Mouse (Mus musculus) neutrophil, adult 5-6 weeks (primary cell): ENCODE measurements at regions not wholly inside any gene's neighbourhood (a gene's known extent, or its start where the extent isn't known, plus 50 kb on each side); places are given as distances from the start of the nearest gene placed in this dataset.

Experiments
- ATAC-seq: fragments of 151-379, 151-347 bp; 2 replicates; pipeline ENCODE4 v1.8.0; 2017; ENCODE audit warnings: mild to moderate bottlenecking, moderate TSS enrichment; ENCODE audit not compliant: insufficient number of reproducible peaks, poor library complexity, low FRiP score, severe bottlenecking; ENCODE audit errors: extremely low read depth

DNA sequence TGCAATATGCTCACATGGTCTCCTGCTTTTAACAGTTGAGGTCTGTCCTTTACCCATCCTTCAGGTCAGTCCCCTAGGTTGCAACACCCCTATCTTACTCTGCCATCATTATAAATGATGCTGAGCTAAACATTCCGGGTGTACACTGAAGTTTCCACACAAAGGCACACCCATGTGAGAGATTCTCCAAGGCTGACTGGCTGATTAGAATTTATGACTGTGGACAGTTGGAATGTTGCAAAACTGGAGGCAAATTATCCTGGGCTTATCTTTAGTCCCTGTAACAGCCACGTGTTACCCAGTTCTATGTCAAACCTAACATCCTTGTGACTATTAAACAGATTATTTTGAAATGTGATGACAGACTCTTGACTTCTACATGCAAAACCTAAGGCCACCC is 149.8 kb upstream of the Jmjd1c start:
- no peak for ATAC-seq

DNA sequence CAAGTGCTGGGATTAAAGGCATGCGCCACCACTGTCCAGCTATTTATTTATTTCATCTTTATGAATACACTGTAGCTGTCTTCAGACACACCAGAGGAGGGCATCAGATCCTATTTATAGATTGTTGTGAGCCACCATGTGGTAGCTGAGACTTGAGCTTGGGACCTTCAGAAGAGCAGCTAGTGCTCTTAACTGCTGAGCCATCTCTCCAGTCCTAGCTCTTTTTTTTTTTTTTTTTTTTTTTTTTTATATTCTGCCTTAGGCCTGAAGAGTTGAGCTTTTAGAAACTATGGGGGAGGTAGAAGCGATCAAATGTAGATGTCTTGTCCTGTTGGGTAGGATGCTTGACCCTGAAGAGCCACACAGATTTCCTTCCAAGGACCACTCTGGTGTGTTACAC is 147.6 kb upstream of the Jmjd1c start:
- ATAC-seq, result no peak

DNA sequence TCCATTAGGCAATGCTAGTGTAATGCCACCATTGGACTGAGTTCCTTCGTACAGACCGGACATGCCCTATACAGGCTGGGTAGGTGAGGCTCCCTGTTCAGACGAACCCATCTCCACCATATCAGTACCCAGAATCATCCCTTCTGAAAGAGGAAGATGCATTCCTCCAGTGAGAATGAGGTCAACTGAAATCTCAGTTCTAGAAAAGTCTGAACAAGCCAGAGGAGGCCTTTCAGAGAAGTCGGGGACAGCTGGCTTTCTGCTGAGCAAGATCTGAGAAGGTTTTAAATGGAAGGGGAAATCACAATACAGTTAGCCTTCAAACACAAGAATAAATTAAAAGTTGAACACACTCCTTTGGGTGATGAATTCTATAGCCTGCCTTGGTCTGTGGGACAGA is 145.5 kb upstream of the Jmjd1c start:
- ATAC-seq, result no peak

DNA sequence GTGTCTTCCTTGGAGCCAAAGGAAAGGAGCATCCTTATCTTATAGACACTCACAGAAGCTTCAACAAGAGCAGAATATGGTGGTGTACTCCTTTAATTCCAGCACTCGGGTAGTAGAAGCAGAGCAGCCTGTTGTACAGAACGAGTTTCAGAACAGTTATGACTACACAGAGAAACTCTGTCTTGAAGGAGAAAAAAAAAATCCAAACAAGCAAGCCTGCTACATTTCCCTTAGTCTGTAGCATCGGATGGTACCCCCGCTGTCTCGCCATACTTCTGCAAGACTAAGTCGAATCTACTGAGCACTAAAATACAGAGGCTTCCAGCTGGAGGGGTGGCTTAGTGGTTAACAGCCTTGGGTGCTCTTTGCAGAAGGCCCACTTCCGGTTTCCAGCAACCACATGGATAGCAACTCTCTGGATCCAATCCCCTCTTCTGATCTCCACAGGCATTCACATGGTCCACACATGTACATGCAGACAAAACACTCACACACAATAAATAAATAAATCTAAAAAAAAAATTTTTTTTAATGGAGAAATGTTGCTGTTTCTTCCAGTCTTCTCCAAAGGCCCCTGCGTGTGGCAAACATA is 144.6 kb upstream of the Jmjd1c start:
- no peak for ATAC-seq

DNA sequence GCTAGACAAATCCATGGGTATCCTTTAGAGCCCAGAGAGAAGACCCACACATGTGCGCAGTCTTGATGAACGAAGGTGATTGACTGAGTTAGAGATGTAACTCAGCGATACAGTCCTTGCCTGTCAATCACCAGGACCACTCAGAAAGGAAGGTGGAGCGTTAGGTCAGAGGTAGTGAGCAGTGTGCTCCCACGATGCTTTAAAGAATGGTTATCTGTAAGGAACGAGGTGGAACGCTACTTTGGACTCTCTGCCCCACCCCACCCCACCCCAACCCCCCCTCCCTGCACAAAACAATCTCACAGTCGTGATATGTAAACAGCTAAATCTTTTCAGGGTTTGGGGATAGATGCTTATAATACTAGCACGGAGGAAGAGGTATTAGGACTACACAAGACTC is 144.0 kb upstream of the Jmjd1c start:
- ATAC-seq, result no peak

DNA sequence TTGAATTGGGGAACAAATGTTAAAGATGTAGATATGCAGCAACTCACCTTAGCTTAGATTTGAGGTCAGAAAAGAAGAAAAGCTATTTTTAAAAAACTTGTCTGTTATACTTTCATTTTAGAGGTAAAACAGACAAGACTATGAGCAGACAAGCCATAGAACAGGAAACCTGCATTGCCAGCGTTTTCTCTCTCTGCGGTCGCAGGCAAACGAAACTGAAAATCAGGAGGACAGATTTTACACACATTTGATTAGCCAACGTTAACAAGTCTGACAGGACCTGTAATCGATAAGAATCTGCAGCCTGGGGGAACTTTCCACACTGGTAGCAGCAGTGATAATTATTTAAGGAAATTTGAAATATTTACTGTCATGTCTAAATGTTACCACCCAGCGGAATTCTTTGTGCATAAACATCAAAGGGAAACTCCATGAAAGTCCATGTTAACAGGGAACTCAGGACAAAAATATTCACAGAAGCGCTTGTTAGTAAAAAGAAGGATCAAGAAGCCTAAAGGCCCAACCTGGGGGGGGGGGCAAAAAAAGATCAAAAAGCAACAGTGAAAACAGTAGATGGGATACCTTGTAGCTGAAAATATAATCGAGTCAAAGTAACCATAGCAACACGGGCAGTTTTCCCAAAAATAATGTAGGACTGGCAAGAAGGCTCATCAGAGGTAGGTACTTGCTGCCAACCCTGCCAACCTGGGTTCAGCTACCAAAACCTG is 142.5 kb upstream of the Jmjd1c start:
- ATAC-seq, result peak; percentile 57

DNA sequence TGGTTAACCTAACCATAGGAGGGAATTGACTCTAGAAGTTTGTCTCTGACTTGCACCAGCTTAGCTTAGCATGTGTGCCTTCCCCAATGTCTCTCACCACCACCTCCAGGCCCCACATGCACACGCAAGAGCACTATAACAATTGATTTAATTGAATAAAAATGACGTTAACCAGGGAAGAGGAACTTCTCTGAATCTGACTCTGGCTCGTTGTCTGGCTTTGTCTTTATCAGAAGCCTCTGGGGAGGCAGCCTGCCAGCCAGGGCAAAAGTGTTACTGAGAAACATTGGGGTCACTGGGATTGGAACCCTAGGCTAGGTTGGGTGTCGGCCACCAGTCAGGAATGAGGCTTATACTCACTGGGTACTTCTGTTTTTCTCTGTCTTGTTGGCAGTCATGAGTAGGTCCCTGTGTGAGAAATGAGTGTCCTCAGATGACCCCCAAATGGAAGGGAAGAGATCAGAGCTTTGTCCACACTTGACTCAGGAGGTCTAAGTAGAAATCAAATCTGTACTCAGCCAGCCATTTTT is 141.9 kb upstream of the Jmjd1c start:
- no peak for ATAC-seq

DNA sequence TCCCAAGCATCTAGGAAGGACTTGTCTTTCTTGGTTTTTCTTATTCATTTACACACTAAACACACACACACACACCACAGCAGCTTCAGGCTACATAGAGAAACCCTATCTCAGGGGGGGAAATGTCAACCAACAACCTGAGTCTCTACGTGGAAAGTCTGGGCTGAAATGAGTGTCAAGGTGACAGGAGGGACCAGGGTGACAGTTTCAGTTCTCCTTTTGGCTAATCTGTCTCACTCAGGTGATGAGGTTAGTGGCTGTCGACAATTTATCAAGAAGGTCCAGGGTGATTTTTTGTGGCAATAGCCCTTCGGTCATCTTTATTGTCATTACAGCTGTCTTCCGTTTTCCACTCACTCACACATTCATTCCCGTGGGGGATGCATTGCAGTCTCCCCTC is 140.5 kb upstream of the Jmjd1c start:
- peak; percentile 82 for ATAC-seq

DNA sequence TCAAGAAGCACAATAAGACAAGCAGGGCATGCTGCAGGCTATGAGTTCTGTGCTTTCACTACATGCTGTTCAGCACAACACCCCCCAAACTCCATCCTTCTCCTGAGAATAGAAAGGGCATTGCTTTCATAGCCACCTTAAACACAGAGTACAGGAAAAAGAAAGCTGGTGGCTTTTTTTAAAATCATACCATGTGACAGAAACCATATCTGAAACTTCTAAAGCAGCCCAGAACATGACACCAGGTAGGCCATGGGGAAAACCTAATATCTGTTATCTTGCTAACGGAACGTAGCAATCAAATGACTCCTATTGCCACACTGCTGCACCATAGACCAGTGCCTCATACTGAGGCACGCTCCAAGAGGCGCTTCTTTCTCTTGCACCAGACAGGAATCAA is 139.3 kb upstream of the Jmjd1c start:
- no peak for ATAC-seq

DNA sequence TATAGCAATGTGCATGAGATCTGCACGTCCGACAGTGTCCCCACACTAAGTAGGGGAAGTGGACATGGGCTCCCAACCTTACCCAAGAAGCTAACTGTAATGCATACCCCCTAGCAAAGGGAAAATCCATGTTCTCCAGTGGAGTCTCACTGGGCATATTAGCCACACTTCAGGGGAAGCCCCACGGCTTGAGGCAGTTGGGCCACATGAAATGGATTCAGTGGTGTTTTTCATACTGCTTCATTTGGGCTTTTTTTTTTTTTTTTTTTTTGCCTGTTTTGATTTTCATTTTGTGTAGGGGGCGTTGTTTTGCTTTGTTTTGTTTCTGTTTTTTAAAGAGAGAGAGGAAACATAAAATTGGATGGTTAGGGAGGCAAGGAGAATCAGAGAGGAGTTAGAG is 138.6 kb upstream of the Jmjd1c start:
- ATAC-seq, result no peak
